Mouse (Mus musculus): ENCODE measurements around the gene Ankrd33. TPM values are rescaled to one million over a fixed set of nuclear protein-coding genes. Genes with fewer than 3 reads are reported as not detected.

Gene Ankrd33
- total RNA-seq, 1 experiment from 2014 or later, result 0.64 TPM

DNA sequence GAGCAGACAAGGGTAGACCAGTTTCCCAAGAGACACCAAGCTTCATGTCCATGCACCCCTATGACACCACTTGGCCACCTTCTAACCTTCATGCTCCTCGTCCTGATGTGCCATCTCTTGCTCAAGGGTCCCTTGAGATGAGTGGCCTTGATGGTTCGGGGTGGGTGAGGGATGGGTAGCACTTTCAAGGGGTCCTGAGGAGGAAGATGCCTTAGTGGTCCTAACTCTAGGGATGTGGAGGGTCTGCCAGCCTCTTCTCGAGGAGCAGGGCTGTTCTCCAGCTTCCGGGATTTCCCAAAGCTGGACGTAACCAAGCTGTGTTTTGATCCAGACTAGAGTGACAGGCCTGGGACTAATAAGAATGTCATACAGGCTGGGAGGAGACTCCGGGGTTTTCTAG lies 10.0 kb downstream of the Ankrd33 start:
- no peak for DNase-seq

DNA sequence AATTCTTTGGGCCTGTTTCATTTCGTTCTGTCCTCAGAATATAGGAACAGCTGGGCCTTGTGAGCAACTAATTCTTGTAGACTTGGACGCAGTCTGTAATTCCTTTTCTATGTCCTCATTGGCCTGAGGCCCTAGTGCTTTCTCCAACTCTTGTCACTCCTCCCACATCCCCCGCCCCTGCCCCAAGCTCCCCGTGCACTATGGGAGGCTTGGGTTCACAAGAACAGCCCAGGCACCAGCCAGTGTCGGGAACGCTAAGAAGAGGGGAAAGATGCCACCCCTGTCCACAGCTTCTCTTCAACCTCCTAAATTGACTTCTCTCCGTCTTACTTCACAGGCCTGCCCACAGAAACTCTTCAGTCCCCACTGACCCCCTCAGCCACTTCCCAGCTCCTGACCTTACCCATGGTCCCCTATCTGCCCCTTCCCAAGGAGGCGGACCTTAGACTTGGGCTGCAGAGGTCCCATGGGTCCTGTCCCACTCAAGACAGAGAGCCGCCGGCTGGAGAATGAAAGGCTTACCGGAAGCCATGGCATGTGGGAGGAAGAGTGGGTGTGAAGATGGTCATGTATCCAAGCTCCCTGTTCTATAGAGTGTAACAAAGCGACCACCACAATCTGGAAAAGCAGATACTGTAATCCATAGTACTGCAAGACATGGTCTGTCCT lies 11.5 kb downstream of the Ankrd33 start:
- DNase-seq, result no peak

DNA sequence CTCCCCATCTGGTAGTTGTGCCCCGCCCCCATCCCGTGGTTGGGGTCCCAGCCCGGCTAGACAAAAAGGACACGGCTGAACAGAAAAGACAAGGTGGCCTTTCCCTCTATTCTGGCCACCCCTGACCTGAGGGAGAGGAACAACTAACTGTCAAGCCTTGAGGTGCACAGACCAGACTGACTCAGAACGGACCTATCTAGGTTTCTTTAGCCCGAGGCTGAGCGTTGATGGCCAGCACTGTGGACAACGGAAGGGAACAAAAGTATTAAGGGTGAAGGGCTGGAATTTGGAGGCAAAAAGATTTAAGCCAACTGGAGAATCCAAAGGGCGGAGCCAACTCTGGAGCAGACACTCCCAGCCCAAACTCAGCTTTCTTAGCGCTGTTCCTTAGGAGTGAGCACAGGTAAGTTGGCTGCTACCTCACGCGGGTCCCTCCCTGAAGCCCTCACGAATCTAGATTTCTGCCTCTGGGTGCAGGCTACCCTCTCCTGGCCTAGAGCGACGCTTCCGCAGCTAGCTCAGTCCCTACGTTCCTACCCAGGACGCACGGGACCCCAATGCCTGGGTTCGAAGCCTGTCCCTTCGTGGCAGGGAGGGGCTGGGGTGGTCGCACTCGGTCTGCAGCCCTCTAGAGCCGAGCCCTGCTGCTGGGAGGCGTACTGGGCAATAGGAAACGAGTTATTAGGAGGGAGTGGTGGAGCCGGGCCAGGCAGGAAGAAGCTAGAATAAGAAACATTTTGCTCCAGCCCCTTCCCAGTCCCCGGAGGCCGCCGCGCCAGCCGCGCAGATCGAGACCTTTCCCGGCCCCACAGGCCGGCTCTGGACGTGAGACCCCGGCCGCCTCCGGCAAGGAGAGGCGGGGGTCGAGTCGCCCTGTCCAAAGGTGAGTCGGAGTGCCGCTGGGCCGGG lies 12.9 kb downstream of the Ankrd33 start, which contains the start of gene Acvrl1:
Gene Acvrl1 (plus strand): TSS at position 342 of the 909 bp plus-strand sequence.
- DNase-seq, result no peak

DNA sequence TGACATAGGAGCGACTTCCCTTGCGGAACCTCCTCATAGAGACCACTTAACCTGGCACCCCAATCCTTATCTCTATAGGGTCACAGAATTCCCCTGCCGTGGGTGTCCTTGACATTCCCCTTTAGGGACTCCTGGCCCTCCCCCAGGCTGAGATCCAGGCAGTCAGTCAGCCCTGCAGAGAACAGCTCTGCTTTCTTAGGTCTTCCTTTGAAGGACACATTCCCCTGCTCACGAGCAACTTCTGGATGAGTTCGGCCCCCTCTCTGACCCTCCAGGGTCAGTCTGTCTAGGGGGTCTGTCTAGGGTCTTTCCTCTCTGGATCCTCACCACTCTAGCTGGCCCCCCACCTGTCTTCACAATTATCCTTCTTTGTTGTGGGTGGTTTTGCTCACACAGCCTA lies 13.9 kb downstream of the Ankrd33 start:
- no peak for DNase-seq

DNA sequence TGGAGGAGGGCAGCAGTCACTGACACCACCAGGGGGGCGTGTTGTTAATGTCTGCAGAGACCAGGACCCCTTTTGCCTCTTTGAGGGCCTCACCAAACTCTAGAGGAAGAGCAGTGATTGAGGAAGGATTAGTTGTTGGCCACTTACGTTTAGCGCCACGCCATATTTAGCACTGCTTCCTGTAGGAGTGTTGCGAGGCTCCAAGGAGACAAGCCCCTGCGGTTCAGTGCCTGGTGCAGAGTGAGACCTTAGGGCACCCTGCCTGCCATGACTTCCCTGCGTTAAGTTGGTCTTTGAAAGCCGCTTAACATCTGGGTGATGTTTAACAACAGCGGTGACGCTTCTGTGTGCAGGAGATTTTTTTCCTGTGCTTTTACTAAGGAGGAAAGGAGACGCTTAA lies 15.9 kb downstream of the Ankrd33 start:
- no peak for DNase-seq

DNA sequence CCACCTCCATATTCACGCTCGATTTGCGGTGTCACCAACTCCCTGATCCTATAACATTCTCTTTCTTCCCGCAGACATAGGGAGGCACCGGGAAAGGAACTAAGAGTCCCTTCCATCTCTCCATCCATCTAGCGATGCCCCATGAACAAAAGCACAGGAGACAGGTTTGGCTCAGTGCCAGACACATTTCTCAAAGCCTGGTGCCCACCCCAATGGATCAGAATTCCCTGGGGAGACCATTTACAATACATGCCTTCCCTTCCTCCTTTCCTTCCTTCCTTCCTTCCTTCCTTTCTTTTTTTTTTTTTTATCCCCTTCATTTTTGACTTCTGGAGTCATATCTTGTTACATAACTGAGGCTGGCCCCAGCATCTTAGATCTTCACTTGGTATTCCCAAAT lies 16.5 kb downstream of the Ankrd33 start:
- DNase-seq, result no peak

DNA sequence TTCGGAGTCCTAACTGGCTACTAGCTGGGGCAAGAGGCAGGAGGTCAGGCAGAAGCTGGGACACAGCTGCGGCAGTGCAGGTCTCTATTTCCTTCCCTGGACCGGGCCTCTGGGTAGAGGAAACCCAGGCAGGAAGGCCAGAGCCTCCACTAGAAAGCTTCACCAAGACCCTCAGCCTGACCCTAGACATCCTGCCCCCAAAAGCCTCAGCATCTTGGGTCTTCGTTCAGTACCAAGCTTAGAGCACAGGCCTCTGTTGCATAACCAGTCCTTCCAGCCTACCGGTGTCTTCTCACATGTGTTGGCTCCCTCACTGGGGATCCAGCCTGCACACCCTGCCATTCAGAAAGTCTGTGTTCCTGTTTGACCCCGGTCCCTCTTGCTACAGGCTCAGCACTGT lies 17.2 kb downstream of the Ankrd33 start:
- DNase-seq, result no peak

DNA sequence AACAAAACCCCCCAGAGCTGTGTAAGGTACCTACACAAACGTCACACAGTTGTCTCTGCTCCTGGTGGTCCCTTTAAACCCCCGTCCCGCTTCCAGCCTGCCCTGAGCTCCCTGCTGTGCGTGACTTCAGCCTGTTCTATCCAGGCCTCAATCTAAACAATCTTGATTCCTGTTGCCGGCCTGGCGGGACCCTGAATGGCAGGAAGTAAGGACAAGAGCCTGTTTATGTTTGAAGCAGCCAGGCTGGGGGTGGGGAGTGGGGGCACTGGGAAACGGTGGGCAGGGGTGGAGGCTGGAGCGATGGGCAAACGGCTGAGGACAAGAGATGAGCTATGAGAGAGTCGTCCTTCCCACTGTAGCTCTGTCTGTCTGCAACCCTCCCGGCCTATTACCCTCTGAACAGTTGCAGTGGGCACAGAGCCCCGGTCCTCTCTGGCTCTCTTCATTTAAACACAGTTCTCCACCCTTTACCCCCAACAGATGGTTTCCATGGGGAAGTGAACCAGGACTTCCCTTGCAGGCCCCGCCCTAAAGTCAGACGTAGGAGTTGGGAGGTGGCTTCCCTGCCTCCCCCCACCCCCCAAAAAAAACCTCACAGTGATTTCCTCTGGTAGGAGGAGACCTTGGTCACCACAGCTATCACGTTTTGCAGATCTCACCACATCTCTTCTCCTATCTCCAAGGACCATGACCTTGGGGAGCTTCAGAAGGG lies 18.6 kb downstream of the Ankrd33 start:
- no peak for DNase-seq

DNA sequence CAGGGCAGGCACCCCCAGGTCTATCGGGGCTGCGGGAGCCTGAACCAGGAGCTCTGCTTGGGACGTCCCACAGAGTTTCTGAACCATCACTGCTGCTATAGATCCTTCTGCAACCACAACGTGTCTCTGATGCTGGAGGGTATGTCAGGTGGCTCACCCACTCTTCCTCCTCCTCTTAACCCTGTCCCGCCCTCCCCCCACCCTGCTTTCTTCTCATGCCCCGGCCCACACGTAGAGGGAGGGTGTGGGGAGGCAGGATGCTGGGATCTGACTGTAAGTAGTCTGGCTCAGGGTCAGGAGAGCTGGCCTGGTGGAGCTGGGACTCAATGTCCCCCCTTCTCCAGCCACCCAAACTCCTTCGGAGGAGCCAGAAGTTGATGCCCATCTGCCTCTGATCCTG lies 19.9 kb downstream of the Ankrd33 start:
- no peak for DNase-seq

DNA sequence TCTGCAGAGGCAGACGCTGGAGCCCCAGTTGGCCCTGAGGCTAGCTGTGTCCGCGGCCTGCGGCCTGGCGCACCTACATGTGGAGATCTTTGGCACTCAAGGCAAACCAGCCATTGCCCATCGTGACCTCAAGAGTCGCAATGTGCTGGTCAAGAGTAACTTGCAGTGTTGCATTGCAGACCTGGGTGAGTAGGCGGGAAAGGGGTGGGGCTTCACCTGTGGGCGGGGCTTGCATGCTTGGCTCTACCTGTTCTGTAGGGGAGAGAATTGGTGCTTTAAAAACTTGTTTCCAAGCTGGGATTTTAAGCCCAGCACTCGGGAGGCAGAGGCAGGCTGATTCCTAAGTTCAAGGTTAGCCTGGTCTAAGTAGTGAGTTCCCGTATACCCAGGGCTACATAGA lies 21.9 kb downstream of the Ankrd33 start:
- DNase-seq, result no peak

DNA sequence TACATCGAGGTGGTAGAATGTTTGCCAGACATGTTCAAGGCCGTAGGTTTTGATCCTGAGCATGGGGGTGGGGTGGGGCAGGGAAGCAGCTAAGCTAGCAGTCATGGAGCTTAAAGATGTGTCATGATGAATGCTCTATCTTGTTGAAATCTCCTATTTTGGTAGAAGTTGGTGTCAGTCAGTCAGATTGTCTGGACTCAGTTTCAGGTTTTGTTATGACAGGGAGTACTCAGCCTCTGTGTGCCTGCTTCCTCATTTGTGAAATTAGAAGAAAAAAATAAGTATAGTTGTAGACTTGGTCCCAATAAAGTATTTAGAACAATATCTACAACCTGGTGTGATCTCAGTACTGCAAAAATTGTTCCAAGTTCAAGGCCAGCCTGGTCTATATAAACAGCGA lies 23.1 kb downstream of the Ankrd33 start:
- DNase-seq, result no peak

DNA sequence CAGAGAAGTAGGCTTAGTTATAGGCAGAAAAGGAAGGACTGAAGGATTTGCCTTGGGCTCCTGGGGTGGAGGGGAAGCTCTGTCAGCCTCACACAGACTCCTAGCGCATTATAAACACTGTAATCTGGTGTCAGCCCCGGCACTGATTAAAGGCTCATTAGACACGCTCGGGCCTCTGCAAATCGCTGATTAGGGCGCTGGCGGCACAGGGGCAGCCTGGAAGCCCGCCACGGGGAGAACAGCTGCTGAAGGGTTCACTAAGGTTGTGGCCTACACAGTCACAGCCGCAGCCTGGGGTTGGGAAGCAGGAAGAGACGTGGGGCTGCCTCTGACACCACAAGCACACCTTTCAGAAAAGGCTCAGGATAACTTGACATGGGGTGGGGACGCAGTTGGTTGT lies 24.3 kb downstream of the Ankrd33 start:
- DNase-seq, result no peak

DNA sequence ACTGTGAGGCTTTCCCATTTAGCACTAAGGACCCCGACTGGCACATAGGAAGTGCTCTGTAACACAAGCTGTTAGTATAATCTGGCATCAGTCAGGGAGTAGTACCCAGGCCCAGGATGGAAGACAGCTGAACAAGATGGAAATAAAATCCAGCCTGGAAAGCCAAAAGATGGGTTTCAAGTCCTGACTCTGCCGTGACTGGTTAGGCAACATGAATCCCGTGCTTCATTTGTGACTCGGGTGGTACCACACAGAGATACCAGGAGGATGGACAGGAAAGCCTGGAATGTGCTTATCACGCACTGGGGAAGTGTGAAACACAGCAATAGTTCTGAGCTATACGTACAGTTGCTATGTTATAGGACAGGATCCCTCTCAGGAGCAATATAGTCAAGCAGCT lies 25.0 kb downstream of the Ankrd33 start:
- DNase-seq, result no peak

DNA sequence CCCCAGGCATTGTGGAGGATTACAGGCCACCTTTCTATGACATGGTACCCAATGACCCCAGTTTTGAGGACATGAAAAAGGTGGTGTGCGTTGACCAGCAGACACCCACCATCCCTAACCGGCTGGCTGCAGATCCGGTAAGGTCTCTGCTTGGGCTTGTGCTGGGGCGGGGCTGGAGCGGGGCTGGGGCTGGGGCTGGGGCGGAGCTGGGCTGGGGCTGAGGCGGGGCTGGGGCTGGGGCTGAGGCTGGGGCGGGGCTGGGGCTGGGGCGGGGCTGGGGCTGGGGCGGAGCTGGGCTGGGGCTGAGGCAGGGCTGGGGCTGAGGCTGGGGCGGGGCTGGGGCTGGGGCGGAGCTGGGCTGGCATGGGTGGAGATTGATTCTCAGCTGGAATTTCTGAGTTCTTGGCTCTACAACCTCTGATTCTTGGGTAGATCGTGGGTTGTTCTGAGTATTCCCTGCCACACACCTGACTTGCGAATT lies 25.5 kb downstream of the Ankrd33 start:
- peak; percentile 73 for DNase-seq

DNA sequence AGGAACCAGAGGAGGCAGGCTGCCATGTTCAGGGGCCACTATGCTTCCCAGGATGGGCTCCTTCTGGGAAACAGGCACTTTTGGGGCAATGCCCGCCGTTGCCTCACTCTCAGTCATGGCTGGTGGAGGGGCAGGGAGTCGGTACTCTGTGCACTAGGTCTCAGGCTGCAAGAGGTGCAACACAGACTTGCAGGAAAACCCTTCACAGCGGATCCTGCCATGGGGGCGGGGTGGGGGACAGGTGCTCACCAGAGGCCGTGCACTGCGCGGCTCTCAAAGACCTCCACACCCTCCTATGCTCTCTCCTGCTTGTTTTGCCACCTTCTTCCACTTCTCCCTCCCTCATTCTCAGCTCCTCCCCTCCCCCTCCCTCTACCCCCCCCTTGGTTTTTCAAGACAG lies 27.1 kb downstream of the Ankrd33 start:
- no peak for DNase-seq

DNA sequence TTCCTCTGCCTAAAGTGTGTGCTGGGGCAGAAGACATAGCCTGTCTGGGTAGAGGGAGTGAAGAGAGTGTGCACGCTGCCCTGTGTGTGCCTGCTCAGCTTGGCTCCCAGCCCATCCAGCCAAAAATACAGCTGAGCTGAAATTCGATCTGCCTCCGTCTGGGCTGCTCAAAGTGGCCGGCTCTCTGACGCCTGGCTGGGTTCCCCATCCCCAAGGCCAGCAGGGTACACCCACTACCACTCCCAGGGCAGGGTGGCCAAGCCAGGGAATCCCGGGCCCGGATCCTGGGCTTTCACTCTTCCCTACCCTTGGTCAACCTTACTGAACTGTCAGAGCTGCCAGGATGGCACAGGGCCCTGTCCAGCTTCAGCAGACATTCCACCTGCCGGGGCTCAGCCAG lies 27.9 kb downstream of the Ankrd33 start:
- DNase-seq, result peak; percentile 57

DNA sequence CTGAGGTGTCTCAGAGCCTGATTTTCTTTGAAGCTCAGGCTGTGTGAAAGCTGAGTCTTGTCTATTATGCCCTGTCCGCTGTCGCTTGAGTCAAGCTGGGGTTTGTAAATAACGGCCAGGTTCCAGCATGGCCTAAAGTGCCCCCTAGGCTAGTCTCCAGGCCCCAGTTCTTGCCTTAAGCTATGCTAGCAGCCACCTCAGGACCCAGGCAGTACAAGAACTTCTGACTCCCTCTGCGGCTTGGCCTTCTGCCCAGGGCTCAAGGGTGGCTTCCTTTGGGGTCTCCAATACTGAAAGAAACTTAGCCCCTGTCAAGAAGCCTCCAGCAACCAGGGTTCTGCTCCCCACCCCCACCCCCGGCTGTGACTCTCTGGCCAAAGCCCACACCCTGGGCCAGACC lies 28.6 kb downstream of the Ankrd33 start:
- DNase-seq, result no peak

DNA sequence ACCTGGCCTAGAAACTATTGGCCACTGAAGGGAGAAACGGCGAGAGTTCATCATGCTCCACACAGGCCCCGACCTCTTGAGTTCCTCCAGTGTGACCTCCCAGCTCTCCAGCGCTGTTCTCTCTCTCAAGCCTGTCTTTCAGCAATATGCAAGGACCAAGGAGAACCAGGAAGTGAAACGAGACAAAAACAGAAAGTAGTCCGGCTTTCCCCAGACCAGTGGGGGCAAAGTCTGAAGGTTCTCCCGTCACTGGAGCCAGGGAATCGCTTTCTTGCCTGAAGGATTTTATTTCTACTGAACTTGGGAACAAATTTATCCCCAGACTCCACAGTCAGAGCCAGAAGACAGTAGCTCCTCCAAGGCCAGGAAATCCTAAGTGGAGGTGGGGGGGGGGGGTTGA lies 29.2 kb downstream of the Ankrd33 start:
- no peak for DNase-seq

DNA sequence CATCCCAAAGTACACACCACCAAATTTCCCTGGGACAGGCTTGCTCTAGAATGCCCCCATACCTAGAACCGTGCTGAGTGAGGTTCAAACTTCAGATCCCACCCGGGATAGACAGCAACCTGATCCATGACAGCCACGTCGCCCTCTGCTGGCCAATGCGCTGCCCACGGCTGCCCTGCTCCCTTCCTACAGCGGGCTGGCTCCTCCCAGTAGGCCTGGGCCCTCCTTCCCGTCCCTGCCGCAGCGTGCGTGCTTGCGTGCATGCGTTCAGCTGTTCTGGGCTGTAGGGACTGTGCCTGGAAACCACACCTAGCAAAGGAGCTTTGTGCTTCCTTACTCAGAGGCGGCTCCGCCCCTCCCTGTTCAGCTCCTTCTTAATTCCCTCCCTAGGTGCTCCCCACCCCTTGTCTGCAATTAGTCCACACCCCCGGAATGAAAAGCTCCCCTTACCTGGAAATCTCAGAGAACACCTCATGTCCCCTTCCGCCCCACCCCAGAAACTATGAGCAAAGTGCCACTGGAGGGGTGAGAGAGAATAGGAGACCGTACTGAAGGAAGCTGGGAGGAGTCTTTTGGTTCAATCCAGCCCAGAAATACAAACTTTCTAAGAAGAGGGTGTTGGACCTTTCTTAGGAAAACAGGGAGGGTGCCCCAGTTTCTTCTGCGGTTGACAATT lies 30.0 kb downstream of the Ankrd33 start:
- peak; percentile 95 for DNase-seq

DNA sequence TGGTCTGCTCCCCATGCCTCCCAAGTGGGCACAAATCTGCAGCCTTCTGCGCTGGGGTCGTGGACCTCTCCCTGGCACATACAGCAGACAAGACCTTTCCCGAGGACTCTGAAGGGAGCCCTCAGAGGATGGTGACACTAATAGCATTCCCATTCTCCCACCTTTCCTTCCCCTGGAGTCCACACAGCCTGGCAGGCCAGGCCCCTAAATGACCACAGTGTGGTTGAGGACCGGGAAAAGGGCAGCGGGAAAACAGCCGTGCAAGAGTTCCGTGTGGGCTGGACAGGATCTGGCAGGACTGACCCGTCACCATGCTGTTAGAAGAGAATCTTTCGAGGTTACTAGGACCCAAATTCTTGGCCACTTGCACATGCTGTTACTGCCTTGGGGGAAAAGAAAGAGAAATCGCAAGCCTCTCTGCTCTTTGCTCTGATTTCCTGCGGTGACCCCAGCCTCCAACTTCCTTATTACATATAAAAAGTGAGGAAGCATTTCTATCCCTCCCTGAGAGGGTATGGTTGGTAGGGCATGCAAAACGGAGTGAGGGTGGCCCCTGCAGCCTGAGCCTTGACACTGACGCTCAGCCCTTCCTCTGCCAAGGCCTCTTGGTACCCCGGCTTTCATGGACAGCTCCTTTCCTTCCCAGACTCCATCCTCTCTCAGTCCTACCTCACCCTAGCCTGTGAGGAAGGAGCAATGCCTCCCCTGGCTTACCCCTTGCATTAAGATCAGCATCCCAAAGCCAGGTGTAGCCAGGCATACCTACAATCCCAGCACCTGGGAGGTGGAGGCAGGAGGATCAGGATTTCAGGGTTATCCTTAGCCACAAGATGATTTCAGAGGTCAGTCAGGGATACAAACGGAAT lies 30.8 kb downstream of the Ankrd33 start:
- no peak for DNase-seq
